Mouse (Mus musculus) neural tube, embryonic 10.5 days (tissue): ENCODE measurements around the gene Ankrd11.

Source experiments
- DNase-seq: peaks from one replicate; pipeline ENCODE4 v3.0.0-alpha.2; 2017; ENCODE audit warnings: low spot score; ENCODE audit errors: extremely low spot score

The Ankrd11 gene

DNA sequence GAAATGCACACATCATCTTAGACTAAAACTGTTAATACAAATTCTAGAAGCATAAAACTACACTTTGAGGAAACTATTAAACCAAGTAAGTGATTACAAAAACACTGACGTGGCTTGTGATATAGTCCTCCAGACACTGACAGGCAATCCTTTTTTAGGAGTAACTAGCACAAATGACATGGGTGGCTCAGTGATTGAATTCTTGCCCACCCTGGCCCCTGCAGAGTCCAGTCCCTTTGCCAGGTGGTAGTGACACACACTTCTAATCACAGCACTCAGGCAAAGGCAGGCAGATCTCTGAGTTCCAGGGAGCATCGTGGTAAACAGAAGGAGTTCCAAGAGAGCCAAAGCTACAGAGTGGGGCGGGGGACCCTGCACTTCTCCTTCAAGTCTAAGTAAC, 36.7 kb downstream of the Ankrd11 start:
- DNase-seq: no peak

DNA sequence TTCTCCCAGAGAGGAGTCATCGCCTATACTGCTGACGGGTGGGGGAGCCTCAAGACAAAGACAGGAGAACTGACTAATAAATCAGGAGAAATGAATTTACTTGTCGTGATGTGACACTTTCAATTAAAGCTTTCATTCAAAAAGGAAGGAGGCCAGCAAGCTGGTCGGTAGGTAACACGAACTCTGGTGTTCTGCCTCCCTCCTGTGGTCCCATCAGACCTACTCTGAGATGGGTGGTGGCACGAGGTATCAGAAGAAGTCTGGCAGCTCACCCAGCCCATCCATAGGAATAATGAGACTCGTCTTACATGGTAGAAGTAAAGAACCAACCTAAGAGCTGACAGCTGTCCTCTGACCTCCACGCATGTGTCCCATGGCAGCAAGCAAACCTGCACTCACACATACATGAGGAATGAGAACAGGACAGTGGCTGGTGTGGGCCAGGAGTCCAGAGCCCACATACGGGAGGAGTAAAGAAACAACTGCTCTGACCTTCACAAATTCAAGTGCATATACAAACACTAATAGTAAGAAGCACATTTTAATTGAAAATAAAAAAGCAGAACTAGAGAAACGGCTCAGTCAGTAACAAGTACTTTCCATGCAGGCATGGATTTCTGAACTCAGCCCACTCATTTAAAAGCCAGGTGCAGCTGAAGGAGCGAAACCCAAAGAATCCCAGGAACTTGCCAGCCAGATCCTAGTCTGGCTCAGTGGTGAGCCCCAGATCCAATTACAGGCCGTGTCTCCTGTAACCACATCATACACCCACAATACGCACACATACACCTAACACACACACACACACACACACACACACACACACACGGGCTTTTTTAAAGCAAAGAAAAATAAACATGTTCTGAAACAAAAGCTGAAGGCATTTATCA, 37.8 kb downstream of the Ankrd11 start:
- no peak for DNase-seq

DNA sequence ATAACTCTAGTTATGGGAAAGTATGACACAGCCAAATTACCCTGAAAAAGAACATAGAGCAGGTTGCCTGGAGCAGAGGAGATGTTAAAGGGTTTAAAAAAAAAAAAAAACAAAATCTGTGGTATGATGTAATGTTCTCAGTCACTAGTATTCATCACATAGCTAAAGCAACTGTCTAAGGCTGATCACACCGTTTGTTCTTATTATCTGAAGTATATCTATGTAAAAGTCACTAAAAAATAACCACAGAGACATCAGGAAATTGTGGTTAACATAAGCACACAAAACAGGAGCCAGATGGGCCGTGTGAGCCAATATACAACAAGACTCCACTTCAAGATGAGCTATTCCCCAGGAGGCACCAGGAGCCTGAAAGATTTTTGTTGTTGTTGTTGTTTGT, 41.8 kb downstream of the Ankrd11 start:
- no peak for DNase-seq

DNA sequence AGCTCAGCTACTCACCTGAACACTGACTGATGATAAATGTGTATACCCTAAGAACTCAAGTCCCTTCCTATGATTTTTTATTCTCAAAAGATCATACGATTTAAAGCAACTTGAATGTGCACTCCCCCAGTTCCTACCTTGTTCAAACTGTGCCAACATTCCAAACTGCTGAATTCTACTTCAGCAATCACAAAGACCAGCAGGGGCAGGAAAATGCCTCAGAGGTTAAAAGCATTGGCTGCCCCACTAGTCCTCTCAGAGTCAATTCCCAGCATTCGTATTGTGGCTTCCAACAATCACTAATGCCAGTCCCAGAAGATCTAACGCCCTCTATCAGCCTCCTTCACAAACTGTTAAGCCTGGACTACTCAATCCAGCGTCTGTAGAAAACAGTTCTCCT, 44.1 kb downstream of the Ankrd11 start:
- no peak for DNase-seq

DNA sequence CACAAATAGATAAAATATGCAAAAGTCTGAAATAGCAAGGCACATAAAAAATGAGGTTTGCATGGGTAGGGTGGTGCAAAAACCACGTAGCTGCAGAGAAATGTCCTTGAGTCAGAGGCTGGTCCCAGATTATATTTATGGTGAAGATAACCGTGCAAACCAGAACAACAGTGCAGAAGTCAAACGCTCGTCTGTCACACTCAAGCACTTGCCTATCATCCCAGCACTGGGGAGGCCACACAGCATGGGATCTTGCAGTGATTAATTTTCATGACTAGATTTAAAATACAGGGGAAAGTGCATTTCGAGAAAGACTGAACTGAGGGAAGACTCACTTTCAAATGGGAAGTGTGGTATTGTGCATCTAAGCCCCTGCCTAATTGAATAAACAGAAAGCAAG, 48.3 kb downstream of the Ankrd11 start:
- DNase-seq: no peak

DNA sequence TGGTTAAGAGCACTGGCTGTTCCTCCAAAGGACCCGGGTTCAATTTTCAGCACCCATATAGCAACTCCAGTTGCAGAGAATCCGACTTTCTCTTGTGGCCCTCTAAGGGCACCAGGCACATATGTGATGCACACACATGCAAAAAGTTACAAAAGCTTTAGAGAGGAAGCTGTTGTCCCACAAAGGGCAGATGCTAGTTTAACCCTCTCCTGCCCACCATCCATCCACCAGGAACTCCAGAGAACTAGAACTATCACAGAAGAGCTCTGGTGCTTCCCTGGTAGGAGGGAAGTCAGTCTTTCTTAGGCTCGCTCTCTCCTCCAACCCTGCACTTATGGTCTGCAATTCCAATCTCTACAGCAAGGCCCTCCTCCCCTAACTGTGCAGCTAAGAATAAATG, 49.0 kb downstream of the Ankrd11 start:
- DNase-seq: no peak

DNA sequence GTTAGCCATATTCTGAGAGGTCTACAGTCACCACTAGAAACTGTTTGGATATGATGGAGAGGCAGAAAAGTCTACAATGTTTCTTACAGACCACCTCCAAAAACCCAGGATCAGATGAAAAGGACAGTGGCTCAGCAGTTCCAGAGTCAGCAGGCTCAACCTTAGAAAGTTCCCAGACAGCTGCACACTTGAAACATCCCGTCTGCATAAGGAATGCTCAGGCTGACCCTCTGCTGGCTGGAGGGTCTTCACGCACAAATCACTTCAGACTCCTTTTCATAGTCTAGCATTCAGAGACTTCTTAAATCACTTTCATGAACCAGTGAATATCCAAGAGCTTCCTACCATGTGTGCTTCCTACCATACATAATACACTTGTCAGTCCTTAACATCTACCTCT, 49.8 kb downstream of the Ankrd11 start:
- no peak for DNase-seq

DNA sequence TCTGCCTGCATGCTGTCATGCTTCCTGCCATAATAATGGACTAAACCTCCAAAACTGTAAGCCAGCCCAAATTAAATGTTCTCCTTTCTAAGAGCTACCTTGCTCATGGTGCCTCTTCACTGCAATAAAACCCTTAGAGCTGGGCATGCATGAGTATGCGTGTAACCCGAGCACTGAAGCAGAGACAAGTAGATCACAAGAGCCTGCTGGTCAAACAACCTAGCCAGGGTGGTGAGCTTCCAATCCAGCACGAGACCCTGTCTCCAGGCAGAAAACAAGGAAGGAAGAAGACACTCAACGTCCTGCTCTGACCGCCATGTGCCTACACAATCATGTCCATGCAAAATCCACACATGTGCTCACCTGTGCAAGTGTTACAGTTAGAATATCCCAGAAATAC, 50.7 kb downstream of the Ankrd11 start:
- DNase-seq: no peak

DNA sequence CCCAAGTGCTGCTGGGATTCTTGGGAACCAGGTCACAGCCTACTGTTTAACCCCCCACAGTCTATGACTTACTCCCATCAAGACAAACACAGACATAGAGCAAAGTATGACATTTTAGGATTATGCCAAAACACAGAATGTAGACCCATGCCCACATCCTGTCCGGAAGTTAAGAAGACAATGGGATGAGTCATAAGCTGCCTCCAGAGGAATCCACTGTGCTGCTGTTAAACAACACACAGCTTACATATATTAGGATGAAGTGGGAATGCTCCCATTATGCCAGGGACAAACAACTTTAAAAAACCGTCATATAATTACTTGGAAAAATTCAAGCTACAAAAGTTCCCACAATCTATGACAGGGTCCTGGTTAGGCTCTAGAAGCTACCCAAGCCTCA, 52.1 kb downstream of the Ankrd11 start:
- DNase-seq: no peak

DNA sequence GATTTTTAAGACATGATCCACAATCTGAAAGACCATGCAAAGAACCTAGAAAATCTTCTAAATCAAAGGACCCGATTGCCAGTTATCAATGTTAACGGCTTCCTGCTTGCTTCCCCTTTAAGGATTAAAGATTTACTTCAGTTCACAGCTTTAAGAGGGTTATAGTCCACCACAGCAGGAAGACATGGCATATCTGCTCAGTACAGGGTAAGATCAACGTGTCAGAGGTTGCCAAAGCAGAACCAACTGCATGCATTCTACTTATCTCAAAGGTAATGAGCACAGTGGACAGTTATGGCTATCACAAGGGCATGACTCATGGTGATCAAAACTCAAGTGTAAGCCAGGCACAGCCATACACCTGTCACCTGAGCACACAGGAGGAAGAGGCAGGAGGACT, 53.1 kb downstream of the Ankrd11 start:
- no peak for DNase-seq

DNA sequence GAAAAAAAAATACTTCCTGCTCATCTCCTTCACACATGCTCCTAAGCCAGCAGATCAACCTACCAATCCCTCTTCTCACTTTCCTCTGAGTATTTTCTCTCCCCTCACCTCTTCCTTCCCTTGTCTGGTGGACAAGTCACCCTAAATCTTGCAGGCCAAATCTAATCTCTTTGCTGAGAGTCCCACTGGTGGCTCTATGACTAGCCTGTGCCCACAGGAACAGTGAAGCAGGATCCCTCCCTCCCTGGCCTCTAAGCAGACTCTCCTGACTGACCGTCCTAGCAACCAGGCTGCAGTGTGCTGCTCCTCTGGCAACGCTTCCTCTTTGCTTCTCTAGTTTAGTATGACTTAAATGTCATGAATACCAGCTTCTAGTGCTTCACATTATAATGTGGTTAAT, 54.8 kb downstream of the Ankrd11 start:
- DNase-seq: no peak

DNA sequence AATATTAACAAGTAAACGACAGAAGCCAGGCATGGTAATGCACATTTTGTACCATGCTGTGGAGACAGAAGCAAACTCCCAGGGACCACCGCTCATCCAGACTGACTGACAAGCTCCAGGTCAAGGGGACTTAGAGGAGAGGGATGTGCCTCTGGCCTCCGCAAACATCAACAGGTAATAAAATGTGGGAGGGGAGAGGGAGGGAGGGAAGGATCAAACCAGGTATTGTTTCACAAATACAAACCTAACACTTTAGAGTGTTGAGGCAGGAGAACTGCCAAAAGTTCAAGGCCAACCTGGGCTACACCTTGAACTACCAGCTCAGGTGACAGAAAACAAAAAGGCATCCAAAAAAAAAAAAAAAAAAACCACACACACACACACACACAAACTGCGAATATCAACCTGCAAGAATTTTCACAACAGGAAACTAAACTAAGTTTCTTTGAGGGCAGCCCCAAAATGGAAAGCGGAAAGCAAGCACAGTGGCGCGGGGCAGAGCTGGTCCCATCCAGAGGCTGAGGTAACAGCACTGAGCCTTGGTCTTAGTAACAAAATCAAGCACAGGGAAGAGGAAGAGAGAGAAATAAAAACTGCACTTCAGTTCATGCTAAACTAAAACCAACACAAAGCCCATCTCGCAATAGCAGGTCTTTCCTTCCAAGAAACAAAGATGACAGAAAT, 55.4 kb downstream of the Ankrd11 start:
- DNase-seq: no peak

DNA sequence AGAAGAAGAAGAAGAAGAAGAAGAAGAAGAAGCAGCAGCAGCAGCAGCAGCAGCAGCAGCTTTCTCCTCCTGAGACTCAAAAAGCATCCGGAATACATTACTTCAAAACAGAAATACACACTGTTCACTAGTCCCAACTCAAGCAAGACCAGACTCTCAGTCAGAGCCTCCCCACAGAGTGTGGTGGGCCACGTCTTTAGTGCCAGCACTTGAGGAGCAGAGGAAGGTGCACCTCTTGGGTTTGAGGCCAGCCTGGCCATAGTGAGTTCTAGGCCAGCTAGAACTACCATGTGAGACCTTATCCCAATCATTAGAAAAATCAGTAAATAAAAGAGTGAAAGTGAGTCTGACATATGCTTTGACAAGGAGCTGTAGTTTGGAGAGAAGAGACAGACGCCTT, 57.9 kb downstream of the Ankrd11 start:
- no peak for DNase-seq

DNA sequence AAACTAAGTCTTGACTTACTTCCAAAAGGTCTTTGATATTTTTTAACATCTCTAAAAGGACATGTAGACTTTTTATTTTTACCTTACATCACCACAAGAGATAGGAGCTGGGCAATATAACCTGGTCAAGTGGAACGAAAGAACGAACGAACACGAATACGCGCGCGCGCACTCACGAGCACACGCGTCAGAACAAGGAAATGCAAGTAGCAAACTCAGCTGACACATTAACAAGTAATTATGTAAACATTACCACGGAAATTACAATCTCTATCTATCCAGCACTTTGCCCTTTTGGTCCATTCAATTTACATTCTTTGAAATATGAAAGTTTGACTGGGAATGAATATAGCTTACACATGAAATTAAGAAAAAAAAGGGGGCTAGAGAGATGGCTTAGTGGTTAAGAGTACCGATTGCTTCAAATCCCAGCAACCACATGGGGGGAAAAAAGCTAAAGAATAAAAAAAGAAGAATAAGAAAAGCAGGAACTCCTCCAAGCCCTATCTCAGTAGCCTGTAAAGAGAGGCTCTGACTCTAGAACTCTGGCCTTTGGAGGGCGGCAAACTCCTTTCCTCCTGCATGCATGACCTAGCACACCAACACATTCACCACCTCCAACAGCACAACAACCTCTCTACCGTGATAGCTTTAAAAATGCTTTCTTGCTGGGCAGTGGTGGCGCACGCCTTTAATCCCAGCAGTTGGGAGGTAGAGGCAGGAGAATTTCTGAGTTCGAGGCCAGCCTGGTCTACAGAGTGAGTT, 58.7 kb downstream of the Ankrd11 start:
- DNase-seq: no peak

DNA sequence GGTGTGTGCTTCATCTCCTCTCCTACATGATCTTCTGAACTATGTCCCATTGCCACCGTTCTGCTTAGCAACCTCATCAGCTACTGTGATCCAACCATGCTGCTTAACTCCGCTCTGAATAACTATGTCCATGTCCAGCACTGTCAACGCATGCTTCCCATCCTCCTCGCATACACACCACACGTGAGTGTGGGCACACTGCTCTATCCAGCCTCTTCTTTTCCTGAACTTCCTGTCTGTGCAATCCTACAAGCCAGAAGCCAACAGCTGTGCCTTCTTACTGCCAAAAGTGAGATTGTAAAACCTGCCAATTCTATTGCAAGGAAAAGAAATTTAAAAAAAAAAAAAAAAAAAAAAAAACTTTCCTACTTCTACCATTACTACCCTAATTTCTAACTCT, 60.4 kb downstream of the Ankrd11 start:
- DNase-seq: no peak

DNA sequence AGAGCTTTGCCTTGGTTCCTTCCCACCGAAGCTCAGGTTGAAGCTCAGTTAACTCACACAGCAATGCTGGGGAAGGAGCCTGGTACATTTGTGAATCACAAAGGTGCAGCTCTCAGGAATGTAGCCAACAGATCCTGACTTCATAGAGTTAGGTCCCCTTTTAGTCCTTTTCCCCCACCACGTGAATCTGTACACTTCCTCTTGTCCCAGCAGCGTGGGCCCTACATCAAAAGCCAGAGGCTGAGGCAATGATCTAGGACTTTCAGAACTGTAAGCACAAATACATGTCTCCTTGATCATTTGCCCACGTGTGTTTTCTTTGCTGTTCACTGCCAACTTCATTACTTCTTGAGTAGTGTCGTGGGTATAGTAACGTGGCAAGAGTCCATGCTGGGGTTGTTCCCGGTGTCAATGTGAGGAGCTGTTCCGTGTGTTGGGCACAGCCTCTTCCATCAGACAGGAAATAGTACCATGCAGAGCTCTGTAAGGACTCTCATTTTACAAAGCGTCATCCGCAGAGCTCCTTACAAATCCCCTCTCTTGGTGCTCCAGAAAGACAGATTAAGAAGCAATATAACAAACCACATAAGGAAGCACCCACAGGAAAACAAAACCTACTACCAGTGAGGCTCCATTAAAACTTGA, 62.1 kb downstream of the Ankrd11 start:
- no peak for DNase-seq

DNA sequence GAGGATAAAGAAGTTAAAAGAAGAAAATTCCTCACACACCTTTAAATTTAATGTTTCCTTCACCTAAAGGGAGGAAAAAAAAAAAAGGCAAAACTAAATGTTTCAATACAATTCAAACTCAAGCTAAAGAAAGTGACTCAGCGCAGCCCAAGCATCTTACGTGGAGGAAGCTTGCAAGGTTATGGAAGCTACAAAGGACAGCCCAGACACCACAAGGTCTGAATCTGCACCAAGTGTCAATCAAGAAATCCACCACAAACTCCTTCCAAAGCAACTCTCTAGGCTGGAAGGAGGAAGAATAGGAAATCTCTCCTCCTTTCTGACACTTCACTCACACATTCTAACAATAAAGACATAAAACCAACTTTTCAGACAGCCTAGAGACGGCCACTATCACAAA, 62.7 kb downstream of the Ankrd11 start:
- no peak for DNase-seq

DNA sequence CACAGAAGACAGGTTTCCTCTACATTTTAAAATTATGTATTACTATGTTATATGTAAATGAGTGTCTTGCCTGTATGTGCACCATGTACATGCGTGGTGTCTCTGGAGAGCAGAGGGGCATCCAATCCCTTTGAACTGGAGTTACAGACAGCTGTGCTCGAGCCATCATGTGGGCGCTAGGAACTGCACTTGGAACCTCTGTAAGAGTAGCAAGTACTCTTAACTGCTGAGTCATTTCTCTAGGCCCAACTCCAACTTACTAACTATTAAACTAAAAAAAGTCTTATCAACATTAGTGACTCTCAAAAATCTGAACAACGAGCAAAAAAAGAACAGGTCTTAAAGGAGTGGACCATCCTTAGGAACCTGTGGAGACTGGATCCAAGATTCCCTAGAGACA, 66.0 kb downstream of the Ankrd11 start:
- DNase-seq: no peak

DNA sequence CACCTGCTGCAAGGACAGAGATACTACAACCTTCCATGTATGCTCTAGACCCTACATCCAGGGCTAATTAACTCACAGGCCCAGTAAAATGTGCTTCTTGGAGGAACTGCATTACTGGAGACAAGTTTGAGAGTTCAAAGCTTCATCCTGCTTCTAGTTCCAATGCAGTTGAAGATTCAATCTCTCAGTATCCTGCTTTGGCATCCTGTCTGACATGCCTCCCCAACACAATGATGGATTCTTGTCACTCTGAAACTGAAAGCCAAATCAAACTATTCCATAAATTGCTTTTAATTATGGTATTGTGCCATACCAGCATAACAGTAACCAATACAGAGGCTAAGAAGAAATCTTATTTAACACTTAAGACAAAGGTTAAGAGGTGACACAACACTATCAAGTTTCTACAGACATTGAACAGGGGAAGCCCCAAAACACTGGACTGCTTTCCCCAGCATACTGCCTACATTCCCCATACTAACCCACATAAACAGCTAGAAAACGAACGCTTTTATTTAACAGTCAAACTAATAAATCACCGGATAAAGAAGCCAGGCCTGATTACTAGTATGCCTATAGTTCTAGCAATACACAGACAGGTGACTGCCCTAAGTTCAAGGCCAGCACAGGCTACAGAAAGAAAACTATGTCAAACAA, 72.0 kb downstream of the Ankrd11 start:
- DNase-seq: no peak

DNA sequence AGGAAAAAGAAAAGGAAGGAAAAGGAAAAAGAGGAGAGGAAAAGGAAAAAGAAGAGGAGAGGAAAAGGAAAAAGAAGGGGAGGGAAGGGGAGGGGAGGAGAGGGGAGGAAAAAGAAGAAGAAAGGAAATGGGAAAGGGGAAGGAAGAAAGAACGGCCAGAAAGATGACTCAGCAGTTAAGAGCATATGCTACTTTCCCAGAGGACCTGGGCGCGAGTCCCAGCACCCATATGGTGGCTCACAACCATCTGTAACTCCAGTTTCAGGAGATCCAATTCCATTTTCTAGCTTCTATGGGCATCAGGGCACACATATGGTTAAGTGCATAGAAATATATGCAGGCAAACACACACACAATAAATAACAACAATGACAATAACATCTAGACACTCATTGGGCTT, 73.9 kb downstream of the Ankrd11 start:
- DNase-seq: no peak

DNA sequence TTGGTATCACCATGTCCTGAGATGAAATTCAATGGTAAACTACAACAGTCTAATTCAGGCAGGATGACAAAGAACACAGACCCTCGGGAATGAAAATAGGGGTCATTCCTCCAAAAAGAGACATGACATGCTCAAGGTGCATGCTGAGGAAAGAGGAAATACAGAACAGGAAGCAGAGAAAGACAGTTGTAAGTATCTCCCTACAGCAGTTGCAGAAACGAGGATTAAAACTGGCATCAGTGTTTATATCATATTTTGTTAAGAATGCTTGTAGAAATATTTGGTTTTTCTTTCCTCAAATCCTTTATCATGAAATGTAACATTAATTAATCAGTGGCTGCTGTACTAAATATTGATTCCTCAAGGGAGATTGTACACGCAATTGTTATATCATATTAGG, 75.4 kb downstream of the Ankrd11 start:
- DNase-seq: no peak
